12 mouse cellular contexts compared by ENCODE assay signal in the genomic region with DNA sequence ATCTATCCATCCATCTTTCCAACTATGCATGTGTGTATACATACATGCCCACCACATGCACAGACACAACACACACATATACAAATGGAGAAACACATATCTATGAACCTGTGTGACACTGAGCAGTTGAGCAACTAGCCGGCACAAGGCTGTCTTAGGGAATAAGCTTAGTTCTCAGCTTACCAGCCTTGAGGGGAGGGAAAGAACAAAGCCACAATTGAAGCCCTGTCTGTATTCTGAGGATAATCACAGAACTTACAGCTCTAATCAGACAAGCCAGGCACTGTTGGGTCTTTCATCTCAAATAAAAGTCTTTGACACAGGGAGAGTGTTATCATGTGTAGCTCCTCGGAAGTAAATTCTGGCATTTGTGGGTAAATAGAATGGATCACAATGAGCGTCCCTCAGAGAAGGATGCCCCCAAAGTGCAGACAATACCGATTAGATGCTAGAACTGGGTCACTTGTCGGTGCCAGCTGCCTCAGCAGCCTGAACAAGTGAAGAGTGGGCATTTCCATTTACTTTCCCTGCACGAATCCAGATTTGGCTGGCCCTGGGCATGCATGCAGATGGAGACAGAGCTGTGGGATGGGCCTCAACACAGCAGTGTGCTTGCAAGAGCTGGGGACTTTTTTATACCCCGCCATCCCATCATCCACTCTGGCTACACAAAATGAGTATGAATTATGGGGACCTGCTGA.
DNase-seq lines count a peak whose midpoint lies in the region; ATAC-seq and TF ChIP-seq lines count a peak whose summit lies in the region.
"Had no signal": no experiment of that assay in that cellular context is flagged by ENCODE, and none has a peak within 500 bp of the region (broad histone marks: within the 10 kb centered on the region; RNA-seq: fewer than 3 reads in every experiment).

No protein-coding gene starts in this region.

- H3K27me3 ChIP-seq in midbrain, postnatal 0 days (ENCODE audit: insufficient read depth, low read length) = no peaks in the 10 kb centered on the region
- H3K27me3 ChIP-seq in heart, embryonic 11.5 days (ENCODE audit: control insufficient read depth, insufficient read depth, low read length) = no peaks in the 10 kb centered on the region

- no peaks in the 10 kb centered on the region for H3K36me3 ChIP-seq in midbrain, postnatal 0 days (ENCODE audit: insufficient read depth, low read length)
- no peaks in the 10 kb centered on the region for H3K36me3 ChIP-seq in heart, embryonic 11.5 days (ENCODE audit: control insufficient read depth, insufficient read depth, low read length)

- H3K4me3 ChIP-seq in midbrain, postnatal 0 days (ENCODE audit: low read depth, low read length) = no peak overlapping the region
- no peak overlapping the region for H3K4me3 ChIP-seq in heart, embryonic 11.5 days (ENCODE audit: low read depth, low read length)

- no peak overlapping the region for H3K9ac ChIP-seq in midbrain, postnatal 0 days (replicated peaks; ENCODE audit: low read length, poor library complexity, severe bottlenecking)
- H3K9ac ChIP-seq in heart, embryonic 11.5 days (ENCODE audit: low read depth, low read length) = no peak overlapping the region

- no peaks in the 10 kb centered on the region for H3K4me1 ChIP-seq in midbrain, postnatal 0 days (ENCODE audit: insufficient read depth, low read length)
- no peaks in the 10 kb centered on the region for H3K4me1 ChIP-seq in heart, embryonic 11.5 days (ENCODE audit: control insufficient read depth, insufficient read depth, low read length)

- no peak for TF ChIP-seq CTCF in midbrain, postnatal 0 days (IDR thresholded peaks at IDR 0.05)

- no peaks in the 10 kb centered on the region for H3K9me3 ChIP-seq in midbrain, postnatal 0 days (ENCODE audit: low read length)
- H3K9me3 ChIP-seq in heart, embryonic 11.5 days (replicated peaks; ENCODE audit: control insufficient read depth, low read length) = no peaks in the 10 kb centered on the region

- peak; percentile 90 for ATAC-seq in midbrain, postnatal 0 days (ENCODE audit: low FRiP score)
- ATAC-seq in heart, embryonic 11.5 days (replicated peaks; ENCODE audit: insufficient number of reproducible peaks, low FRiP score, low TSS enrichment) = no peak

- 20% methylated on average over 7 of the region's 7 CpGs for WGBS in midbrain, postnatal 0 days
- 64% methylated on average over 7 of the region's 7 CpGs for WGBS in heart, embryonic 11.5 days (ENCODE audit: insufficient replicate concordance)

- peak; percentile 25 for DNase-seq in cerebellum, adult 11 months
- DNase-seq in cerebellum, postnatal 4 days (ENCODE audit: low spot score in 2 of 2) = peak; percentile 22 to 66
- DNase-seq in layer of hippocampus, adult 8-10 months (ENCODE audit: low spot score in 2 of 2) = peak; percentile 71 to 73
- peak; percentile 87 for DNase-seq in midbrain, postnatal 0 days (ENCODE audit: low spot score)
- DNase-seq in adrenal gland, postnatal 25 days = no peak
- DNase-seq in adrenal gland, adult 2 months = no peak
- no peak for DNase-seq in kidney, postnatal 25 days
- DNase-seq: gastrocnemius, postnatal 10 days; kidney, adult 9 months; spleen, adult 18-20 months had no signal

- no peak overlapping the region for H3K4me2 ChIP-seq in midbrain, postnatal 0 days (ENCODE audit: low read depth, low read length, poor library complexity, severe bottlenecking)
- no peak overlapping the region for H3K4me2 ChIP-seq in heart, embryonic 11.5 days

- H3K27ac ChIP-seq in midbrain, postnatal 0 days (ENCODE audit: low read depth, low read length) = no peak overlapping the region
- no peak overlapping the region for H3K27ac ChIP-seq in heart, embryonic 11.5 days (ENCODE audit: low read depth, low read length)
- H3K27ac ChIP-seq: macrophage had no signal

Comparison
In these comparisons a context has a peak if more than half of its experiments do, and no peak if none do; other contexts are left out.
1. DNase-seq: peak in cerebellum, adult 11 months (single experiment), cerebellum, postnatal 4 days (2 of 2), layer of hippocampus, adult 8-10 months (2 of 2) and midbrain, postnatal 0 days (single experiment); none in adrenal gland, postnatal 25 days (single experiment), adrenal gland, adult 2 months (single experiment) and kidney, postnatal 25 days (0 of 2).